Mouse (Mus musculus): Measurements from ENCODE around the gene Dnajb1.

The Dnajb1 gene

DNA sequence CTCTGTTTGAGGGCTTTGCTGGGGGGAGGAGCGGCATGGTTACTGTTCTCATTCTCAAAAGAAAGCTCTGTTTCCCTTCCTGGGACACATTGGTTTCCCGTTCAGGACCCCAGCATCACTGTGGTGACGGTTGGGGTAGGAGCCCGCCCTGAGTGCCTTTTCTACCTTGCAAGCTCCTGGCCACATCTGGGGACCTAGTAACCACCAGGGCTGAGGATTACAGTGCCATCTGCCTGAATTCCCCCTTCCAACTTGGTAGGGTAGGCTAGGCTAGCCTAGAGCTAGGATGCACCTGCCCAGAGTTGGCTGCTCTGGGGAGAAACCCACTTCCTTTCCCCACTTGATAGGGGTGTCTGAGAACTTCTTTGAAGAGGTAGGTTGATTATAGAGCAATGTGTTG, 3.9 kb downstream of the Dnajb1 start:
- no peak for DNase-seq (ENCODE audit: low spot score)

DNA sequence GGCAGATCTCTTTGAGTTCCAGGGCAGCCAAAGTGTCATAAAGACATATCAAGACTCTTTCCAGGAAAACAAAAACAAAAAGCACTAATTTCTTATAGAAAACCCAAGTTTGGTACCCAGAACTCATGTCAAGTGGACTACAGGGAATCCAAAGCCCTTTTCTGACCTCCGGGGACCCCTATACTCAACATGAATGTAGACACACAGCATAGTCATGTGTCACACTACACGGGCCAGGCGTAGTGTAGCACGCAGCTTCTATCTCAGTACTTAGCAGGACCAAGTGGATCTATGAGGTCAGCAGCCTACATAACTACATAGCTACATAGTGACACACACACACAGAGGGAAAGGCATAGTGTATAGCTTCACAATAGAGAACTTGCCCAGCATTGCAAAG, 5.7 kb downstream of the Dnajb1 start:
- no peak for DNase-seq (ENCODE audit: low spot score)

DNA sequence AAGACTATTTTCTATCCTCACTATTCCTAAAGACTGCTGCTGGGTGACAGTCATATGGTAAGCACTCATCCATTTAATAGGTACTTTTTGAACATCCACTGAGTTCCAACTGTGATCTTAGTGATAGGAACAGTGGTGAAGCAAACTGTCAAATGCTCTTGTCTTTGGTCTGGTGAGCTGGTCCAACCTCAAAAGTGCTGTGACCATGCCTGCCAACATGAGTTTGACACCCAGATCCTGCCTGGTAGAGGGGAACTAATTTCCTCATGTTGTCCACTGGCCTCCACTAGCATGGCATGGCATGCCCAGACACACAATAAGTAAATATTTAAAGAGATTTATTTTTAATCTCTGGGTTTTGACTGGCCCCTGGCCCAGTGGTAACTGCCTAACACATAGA, 8.6 kb downstream of the Dnajb1 start:
- no peak for DNase-seq (ENCODE audit: low spot score)

DNA sequence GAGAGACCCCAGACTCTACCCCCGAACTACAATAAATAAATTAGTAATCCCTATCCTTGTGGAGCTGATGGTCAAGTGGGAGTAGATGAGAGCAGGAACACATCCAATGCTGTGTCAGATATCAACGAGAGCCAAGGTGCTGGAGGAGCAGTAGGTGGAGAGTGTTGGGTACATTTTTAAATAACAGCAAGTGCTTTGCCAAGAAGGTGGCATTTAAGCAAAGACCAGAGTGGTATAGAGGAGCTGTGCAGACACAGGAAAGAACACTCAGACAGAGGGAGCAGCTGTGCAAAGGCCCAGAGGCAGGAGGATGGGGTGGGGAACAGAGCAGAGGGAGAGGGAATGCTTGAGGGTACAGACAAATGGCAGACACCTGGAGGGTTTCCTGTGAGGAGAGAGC, 9.1 kb downstream of the Dnajb1 start:
- DNase-seq (ENCODE audit: low spot score) = no peak

DNA sequence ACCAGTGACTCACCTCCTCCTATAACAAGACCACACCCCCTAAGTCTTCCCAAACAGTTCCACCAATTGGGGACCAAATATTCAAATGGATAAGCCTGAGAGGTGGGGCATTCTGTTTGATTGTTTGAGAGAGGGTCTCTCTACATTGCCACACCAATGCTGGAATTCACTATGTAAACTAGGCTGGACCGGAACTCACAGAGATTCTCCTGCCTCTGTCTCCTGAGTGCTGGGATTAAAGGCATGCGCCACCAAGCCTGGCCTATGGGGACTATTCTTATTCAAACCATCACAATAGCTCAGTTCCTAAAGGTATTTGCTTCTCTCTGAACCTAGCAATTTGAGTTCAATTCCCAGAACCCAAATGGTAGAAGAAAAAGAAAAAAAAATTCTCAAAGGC, 10.6 kb downstream of the Dnajb1 start:
- no peak for DNase-seq (ENCODE audit: low spot score)

DNA sequence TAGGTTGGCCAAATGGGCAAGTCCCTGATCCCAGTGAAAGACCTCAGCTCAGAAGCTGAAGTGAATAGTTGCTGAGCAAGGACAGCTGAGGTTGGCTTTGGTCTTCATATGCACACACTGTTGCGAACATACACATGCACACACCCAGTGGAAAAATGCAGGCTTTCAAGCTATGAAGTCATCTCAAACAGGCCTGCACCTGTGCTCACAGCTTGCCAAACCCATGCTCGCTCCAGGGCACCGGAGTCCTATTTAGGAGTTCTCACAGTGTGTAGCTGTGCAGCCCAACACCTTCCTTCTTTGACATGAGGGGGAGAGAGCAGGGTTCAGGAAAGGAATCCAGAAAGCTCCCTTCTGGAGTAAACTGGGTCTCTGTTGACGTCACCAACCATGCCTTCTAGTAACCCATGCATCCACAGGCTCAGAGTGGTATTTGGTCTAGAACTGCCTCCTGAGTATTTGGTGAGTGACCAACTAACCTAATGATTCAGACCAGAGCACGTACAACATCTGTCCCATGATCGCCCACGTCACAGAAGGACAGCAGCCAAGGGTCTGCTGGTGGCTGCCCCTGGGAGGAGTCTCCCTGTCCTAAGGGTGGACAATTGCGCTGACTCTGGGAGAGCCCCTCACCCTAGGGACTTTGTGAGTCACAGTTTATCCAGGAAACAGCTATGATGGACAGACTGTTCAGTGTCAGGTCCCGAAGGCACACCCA, 11.7 kb downstream of the Dnajb1 start:
- no peak for DNase-seq (ENCODE audit: low spot score)

DNA sequence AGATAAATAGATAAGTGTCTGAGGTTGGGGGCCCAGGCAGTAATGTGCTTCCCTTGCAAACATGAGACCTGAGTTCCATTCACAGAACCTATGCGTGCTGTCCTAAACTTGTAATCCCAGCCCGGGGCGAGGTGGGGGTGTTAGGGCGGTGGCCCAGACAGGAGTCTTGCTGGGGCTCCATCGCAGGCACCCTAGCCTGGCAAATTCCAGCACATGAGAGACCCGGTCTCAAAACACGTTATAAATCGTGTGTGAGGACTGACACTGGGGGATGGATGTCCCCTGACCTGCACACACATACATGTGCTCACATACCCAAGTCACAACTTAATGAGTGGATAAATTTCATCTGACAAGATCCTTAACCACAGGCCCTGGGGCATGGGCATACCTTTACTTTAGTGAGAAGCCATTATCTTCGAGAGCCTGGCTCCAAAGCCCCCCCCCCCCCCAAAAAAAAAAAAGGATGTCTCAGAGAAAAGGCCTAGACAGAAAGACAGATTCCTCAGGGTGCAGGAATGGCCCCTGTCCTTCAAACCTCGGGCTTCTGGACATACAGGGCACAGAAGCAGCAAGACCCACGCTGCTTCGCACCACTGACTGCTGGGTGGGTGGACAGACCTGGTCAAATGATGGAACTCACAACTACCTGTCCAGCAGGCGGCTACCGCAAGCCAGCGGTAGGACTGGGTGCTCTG, 13.8 kb downstream of the Dnajb1 start:
- DNase-seq (ENCODE audit: low spot score) = no peak

DNA sequence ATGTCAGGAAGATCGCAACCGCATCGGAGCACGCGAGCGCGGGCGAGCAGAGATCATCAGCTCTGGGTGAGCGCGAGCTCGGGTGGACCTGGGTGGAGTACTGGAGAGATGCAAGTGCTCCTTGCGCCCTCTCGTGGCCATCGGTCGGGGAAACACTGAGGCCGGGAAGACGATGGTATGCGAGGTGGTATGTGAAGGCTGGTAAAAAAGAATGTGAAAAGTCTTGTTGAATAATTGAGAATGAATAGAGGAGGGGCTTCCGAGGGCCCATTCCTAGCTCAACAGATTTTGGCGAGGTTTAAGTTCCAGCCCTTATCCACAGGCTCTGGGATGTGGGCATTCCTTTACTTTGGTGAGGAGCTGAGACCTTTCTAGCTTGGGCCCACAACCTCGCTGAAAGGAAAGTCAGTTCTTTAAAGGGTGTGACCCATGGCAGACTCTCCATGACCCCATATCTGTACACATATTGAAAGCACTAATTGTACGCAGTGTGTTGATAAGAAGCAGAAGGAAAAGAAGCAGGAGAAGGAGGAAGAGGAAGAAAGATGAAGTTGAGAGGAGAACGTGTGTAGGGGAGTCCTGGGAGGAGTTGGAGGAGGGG, 14.5 kb downstream of the Dnajb1 start:
- peak; percentile 94 for DNase-seq (ENCODE audit: low spot score)

DNA sequence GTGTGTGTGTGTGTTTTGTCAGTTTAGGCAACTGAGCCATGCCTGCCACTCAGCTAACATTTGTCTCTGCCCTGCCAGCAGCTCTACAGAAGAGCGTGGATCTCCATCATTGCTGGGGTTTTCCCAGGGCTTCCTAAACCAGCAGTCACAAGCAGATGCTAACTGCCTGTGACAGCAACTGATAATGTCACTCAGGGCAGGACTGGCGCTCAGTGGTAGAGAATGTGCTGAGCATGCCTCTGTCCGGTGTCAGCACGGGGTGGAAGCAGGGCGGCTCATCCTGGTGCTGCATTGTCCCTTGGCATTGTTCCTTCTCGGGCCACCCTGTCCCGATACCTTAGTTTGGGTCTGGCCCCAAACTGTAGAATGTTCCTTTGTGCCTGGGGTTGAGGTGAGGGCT, 15.6 kb downstream of the Dnajb1 start:
- DNase-seq (ENCODE audit: low spot score) = peak; percentile 64

DNA sequence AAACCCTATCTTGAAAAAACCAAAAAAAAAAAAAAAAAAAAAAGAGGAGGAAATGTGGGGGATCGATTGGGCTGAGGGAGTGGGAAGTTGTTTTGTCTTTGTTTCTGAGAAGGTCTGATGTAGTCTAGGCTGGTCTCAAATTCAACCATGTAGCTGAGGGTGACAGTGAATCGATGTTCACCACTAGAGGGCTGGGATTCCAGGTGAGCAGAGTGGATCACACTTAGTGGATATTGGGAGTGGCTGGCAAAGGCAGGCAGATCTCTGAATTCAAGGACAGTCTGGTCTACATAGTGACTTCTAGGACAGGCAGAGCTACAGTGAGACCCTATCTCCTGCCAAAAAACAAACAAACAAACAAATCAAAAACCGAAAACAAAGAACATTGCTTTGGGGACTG, 16.7 kb downstream of the Dnajb1 start:
- DNase-seq (ENCODE audit: low spot score) = no peak

DNA sequence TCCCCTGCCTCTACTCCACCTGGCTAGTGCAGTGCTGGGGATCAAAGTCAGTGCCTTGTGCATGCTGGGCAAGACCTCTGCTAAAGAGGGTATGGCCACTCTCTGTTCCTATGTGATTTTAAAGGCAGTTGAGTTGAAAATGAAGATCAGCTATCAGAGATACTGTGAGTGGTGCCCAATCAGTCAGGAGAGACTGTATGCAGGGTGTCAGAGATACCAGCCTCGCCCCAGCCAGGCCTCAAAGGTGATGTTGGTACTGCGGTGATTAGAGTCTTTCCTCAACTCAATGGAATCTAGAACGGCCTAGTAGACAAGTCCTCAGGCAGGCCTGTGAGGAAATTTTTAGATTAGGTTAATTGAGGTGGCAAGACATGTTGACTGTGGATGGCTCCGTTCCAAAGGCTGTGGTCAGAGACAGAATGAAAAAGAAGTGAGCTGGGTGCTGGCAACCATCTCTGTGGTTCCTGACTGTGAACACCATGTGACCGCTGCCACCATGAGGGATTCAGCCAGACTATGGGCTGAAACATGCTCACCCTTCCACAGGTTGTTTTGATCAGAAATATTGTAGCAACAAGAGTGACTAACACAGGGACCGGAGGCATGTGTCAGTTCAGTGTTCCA, 17.8 kb downstream of the Dnajb1 start:
- no peak for DNase-seq (ENCODE audit: low spot score)

DNA sequence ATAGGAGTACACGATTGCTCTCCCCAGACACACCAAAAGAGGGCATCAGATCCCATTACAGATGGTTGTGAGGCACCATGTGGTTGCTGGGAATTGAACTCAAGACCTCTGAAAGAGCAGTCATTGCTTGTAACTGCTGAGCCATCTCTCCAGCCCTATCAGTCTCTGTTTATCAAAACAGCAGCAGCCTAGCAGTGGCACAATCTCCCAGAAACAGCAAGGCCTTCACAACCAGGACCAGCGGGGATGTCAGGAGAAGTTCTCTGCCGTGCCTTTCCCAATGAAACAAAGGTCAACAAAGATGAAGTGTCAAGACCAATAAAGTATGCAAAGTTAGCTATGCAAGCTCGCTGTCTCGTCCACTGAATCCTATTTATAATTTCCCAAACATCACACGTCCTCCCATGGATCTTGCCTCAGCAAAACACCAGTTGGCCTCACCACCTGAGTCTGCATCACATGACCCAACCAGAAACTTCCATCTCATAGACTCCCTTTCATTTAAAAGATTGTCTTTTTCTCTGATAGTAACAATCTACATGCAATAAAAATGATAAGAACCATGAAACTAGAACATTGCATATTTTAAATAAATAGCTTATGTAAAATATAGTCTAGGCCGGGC, 24.2 kb downstream of the Dnajb1 start:
- DNase-seq (ENCODE audit: low spot score) = no peak

DNA sequence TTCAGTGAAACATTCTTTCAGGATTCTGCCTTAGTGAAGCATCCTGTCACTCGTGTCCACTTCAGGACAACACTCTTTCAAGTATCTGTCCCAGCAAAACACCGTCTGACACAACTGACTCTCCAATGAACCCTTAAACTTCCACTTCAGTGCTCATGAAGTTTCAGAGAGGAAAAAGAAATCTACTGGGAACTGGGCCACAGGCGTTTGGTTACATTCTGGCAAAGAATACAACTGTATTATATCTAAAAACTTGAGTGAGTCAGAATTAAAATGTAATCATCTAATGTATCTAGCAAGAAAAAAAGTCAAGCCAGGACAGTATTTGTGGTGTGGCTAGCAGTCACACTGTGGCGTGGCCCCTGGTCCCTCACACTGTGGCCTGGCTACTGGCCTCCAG, 30.9 kb downstream of the Dnajb1 start:
- no peak for DNase-seq (ENCODE audit: low spot score)

DNA sequence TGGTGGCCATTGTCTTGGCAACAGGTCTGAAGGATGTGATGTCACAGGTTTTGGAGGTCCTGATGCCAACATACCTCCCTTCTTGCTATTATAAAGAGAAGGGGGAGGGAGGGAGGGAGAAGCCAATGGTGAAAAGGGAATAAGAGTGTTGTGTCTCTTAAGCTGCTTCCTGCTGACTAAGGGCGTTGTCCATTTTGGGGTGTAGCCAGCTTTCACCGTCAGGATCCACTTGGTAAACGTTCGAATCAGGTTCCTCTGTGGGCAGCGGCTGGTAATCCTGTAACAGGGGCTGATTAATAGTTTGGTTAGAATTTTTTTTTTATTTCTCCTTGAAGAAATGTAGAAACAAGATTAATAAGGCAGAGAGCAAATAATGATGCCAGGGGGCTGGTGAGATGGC, 31.7 kb downstream of the Dnajb1 start:
- no peak for DNase-seq (ENCODE audit: low spot score)

DNA sequence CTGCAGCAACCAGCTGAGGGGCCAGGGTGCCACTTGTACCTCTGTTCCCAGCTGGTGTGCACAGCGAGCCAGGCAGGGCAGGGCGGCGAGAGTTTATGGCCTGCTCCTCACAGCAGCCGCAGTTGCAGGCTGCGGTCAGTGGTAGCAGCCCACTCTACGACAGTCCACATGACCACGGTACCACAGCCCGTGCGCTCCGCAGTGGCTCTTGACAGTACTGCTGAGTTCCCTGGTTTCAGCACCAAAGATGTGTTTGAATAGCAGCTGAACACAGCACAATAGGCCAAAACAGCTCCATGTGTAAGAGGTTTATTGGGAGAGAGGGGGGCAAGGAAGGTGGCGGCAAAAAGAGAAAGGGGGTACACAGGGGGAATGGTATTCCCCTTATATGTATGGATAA, 39.5 kb downstream of the Dnajb1 start:
- DNase-seq (ENCODE audit: low spot score) = no peak

DNA sequence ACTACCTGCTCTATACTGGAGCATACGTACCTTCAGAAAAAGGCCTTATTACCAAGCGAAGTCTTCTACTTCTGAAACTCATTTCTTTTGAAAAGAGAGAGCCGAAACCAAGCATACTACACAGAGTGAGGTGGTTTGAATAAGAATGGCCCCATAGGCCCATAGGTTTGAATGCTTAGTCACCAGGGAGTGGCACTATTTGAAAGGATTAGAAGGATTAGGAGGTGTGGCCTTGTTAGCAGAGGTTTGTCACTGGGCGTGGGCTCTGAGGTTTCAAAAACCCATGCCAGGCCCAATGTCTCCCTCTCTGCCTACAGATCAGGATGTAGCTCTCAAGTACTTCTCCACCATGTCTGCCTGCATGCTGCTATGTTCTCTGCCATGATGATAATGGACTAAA, 40.0 kb downstream of the Dnajb1 start:
- DNase-seq (ENCODE audit: low spot score) = no peak

DNA sequence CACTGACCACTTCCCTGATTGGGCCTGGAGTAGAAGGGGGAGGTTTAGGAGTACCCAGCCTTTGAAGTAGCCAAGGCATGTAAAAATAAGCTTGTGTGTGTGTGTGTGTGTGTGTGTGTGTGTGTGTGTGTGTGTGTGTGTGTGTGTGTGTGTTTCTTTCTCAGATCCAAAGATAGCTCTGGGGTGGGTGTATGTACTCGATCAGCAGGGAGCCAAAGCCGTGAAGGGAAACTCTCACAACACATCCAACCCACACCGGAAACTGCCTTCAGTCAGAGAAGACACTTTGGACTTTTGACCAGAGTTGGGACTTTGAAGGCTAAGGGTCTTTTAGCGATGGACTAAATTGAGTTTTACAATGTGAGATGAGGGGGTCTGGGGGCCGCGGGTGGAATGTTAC, 41.7 kb downstream of the Dnajb1 start:
- no peak for DNase-seq (ENCODE audit: low spot score)

DNA sequence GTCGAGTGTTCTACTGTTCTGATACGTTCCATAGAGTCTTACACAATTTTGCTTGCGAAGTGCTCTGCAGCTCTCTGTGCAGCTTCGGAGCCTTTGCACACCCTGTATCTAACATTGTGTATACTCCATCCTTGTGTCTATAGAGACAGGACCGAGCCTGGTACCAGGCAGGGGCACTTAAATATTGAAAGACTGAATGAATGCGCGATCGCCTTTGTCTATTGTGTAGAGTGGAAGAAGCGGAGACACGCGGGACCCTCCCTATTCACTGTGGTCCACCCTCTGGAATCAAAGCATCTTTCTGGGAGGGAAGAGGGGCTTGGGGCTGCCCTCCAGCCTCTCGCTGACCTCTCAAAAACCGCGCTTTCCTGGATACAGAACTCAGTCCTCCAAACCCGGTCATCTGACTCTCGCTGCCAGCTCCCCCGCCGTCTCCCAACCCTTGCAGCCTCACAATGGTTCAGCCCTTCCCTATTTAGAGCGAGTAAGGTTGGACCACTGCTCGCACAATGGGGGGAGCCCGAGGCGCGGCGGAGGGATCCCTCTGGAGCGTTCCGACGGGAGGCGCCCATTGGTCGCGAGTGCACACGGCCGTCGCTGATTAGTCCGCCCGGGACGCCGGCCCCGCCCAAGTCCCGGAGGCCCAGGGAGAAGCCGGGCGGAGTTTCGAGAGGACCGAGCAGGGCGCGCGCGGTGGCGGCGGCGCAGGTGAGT, 44.2 kb downstream of the Dnajb1 start, which contains the start of gene Gipc1:
Gene Gipc1, plus strand, starts transcription at position 648 of the 714 bp plus-strand sequence.
- peak; percentile 98 for DNase-seq (ENCODE audit: low spot score)

DNA sequence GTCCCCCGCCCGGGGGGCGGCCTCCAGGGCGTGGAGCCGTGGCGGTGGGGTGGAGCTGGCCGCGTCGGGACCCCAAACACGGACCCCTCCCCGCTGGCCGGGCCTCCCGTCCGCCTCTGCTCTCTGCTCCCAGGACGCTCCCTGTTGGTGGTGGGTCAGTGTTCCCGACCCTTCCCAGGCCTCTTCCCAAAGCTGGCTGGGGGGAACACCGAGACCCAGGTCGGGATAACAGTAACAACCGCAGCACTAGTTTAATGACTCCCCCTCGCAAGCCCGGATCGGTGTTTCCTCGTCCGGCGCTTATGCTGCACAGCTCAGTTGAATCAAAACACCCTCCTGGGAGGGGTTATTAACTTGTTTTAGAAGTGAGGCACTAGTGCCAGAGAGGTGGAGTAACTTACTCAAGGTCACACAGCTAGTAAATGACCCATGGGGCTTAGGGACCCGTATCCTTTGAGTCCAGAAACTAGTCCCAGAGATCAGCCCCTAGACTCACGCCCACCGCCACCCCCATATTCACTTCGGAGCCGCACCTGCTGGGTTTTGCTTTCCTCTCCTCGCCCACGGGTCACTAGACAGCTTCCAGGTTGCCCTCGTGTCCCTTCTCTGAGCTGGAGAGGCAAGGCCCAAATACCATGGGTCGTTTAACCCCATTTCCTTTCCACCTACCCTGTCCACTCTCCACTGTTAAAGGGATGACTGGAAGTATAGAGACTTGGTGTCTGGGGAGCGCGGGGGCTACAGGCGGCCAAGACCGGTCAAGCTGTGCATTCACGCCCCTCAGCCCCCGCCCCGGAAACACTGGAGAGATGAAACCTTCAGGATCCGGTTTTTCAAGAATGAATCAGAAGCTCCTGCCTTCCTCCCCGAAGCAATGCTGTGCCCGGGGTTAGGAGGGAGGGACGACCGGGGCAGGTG, 45.0 kb downstream of the Dnajb1 start:
- peak; percentile 34 for DNase-seq (ENCODE audit: low spot score)

DNA sequence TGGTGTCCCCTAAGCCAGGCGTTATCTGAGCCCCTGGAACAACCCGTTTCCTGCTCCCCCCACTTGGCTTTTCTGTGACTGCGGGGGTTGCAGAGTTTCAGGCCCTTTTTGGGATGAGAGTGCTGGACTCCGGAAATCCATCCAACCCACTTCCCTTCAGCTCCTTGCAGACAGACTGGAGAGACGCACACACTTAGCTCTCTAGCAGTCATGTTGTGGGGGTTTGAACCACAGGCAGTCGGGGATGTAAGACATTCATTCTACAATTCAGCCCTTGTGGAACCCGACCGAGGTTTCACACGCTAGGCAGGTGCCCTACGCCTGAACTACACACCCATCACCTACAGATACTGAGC, 45.6 kb downstream of the Dnajb1 start:
- no peak for DNase-seq (ENCODE audit: low spot score)

DNA sequence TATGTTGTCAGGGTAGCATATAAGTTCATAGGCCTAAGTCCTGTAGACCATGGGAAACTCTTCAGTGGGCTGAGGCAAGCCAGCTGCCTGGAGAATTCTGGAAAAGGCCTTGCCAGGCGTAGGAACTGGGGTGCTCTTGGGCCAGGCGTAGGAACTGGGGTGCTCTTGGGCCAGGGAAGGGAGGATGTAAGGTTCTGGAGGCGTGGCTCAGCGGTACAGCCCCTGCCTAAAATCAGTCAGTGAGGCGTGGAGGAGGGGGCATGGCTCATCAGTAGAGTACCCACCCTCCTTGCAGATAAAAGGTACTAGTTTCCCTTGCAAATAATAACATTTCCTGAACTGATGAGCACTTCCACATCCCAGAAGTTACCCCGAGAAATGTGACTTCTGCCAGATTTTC, 46.7 kb downstream of the Dnajb1 start:
- no peak for DNase-seq (ENCODE audit: low spot score)
